9 mouse cellular contexts compared by ENCODE assay signal in genomic region chr11:109587638-109588374, GRCm38 (mm10). TPM values are rescaled to one million over a fixed set of nuclear protein-coding genes. Genes with fewer than 3 reads are reported as not detected.
DNase-seq lines count a peak whose midpoint lies in the region; ATAC-seq and TF ChIP-seq lines count a peak whose summit lies in the region.
"Had no signal": no experiment of that assay in that cellular context is flagged by ENCODE, and none has a peak within 500 bp of the region (broad histone marks: within the 10 kb centered on the region; RNA-seq: fewer than 3 reads in every experiment).

No protein-coding gene starts in this region.

- no peaks in the 10 kb centered on the region for H3K27me3 ChIP-seq in intestine, embryonic 15.5 days (replicated peaks)
- H3K27me3 ChIP-seq in midbrain, postnatal 0 days (ENCODE audit: insufficient read depth, low read length) = no peaks in the 10 kb centered on the region

- whole genome bisulfite sequencing in intestine, embryonic 15.5 days = 48% methylated on average over 15 of the region's 15 CpGs
- 73% methylated on average over 15 of the region's 15 CpGs for WGBS in midbrain, postnatal 0 days

- no peak overlapping the region for H3K4me3 ChIP-seq in intestine, embryonic 15.5 days (replicated peaks)
- no peak overlapping the region for H3K4me3 ChIP-seq in midbrain, postnatal 0 days (ENCODE audit: low read depth, low read length)

- no peaks in the 10 kb centered on the region; the same call in 1 of the 2 replicates for H3K36me3 ChIP-seq in intestine, embryonic 15.5 days
- no peaks in the 10 kb centered on the region for H3K36me3 ChIP-seq in midbrain, postnatal 0 days (ENCODE audit: insufficient read depth, low read length)

- 0 out of 2 replicates have a peak, but pooled peaks cover 6% of the 10 kb centered on the region for H3K4me1 ChIP-seq in intestine, embryonic 15.5 days (replicated peaks)
- no peaks in the 10 kb centered on the region for H3K4me1 ChIP-seq in midbrain, postnatal 0 days (ENCODE audit: insufficient read depth, low read length)

- H3K4me2 ChIP-seq in intestine, embryonic 15.5 days (replicated peaks) = peak overlapping the region; percentile 46
- no peak overlapping the region for H3K4me2 ChIP-seq in midbrain, postnatal 0 days (ENCODE audit: low read depth, low read length, poor library complexity, severe bottlenecking)

- no peaks in the 10 kb centered on the region for H3K9me3 ChIP-seq in intestine, embryonic 15.5 days
- no peaks in the 10 kb centered on the region for H3K9me3 ChIP-seq in midbrain, postnatal 0 days (ENCODE audit: low read length)

- DNase-seq in adrenal gland, postnatal 14 days = peak; percentile 29
- DNase-seq in adrenal gland, postnatal 4 days (ENCODE audit: low spot score in 2 of 2) = no peak
- DNase-seq in embryo, embryonic 11 days = no peak
- DNase-seq in left cerebral cortex, adult 11 months (ENCODE audit: low spot score) = no peak
- DNase-seq in midbrain, postnatal 0 days (ENCODE audit: low spot score) = no peak
- DNase-seq: B cell, adult 2 months had no signal

- no peak for TF ChIP-seq CTCF in midbrain, postnatal 0 days (IDR thresholded peaks at IDR 0.05)

- peak overlapping the region; percentile 93 for H3K27ac ChIP-seq in intestine, embryonic 15.5 days
- no peak overlapping the region for H3K27ac ChIP-seq in midbrain, postnatal 0 days (ENCODE audit: low read depth, low read length)

- H3K9ac ChIP-seq in intestine, embryonic 15.5 days = peak overlapping the region; percentile 28; the same call in 1 of the 2 replicates
- no peak overlapping the region for H3K9ac ChIP-seq in midbrain, postnatal 0 days (replicated peaks; ENCODE audit: low read length, poor library complexity, severe bottlenecking)

- peak; percentile 62 for ATAC-seq in common myeloid progenitor, adult 5-6 weeks (replicated peaks; ENCODE audit: low read depth, poor library complexity, severe bottlenecking)
- ATAC-seq in intestine, embryonic 15.5 days = peak; percentile 95
- peak; percentile 45 for ATAC-seq in megakaryocyte, adult 5-6 weeks (ENCODE audit: poor library complexity, severe bottlenecking)
- no peak for ATAC-seq in midbrain, postnatal 0 days (ENCODE audit: low FRiP score)

RNA-seq across cellular contexts. Expression of gene Wipi1, which starts 24.0 kb away (rescaled TPM):
- total RNA-seq in adrenal gland, postnatal 14 days (2021) = 31.9 and 40.0 TPM in 2 replicates
- 10 to 100 TPM; 51.9 to 53.1 TPM for total RNA-seq in adrenal gland, postnatal 4 days (2021)
- total RNA-seq in common myeloid progenitor, adult 5-6 weeks (2017) = 1.9 and 5.7 TPM in 2 replicates
- polyA plus RNA-seq in intestine, embryonic 15.5 days (2015; fragmentation: Nextera tagmentation; extraction: Ambion mirVana) = 27.4 and 30.4 TPM in 2 replicates
- total RNA-seq in megakaryocyte, adult 5-6 weeks (2015) = 13.8 and 14.2 TPM in 2 replicates
- total RNA-seq in megakaryocyte, adult 5-6 weeks (2017) = 7.6 and 10.0 TPM in 2 replicates
- 12.7 and 14.9 TPM in 2 replicates for total RNA-seq in midbrain, postnatal 0 days (2014; rRNA removed)
- polyA plus RNA-seq in midbrain, postnatal 0 days (2015; fragmentation: Nextera tagmentation; extraction: Ambion mirVana) = 17.1 and 18.3 TPM in 2 replicates
